Mouse (Mus musculus) forebrain, embryonic 12.5 days (tissue): ENCODE measurements around the gene Kdsr. TPM values are rescaled to one million over a fixed set of nuclear protein-coding genes. Genes with fewer than 3 reads are reported as not detected.

Experiments
- ATAC-seq: fragments of 200-750 bp; cut with Nextera tagmentation; 2 replicates; pipeline ENCODE4 v1.8.0; 2017; ENCODE audit warnings: moderate TSS enrichment; ENCODE audit not compliant: low FRiP score
- H3K27ac ChIP-seq: fragments of 300-500 bp; sonication (generic); 2 replicates; pipeline ENCODE4 v1.5.1; 2016; ENCODE audit warnings: mild to moderate bottlenecking
- H3K27me3 ChIP-seq: fragments of 300-500 bp; sonication (generic); 2 replicates; pipeline ENCODE4 v1.6.1; 2016; ENCODE audit warnings: mild to moderate bottlenecking
- H3K36me3 ChIP-seq: fragments of 300-500 bp; sonication (generic); replicated peaks from 2 replicates; pipeline ENCODE4 v1.6.1; 2016; ENCODE audit warnings: mild to moderate bottlenecking
- H3K4me1 ChIP-seq: fragments of 300-500 bp; sonication (generic); 2 replicates; pipeline ENCODE4 v1.6.1; 2016
- H3K4me2 ChIP-seq: fragments of 300-500 bp; sonication (generic); 2 replicates; pipeline ENCODE4 v1.6.1; 2016; ENCODE audit warnings: mild to moderate bottlenecking, moderate library complexity
- H3K4me3 ChIP-seq: fragments of 300-500 bp; sonication (generic); replicated peaks from 2 replicates; pipeline ENCODE4 v1.5.1; 2016; ENCODE audit warnings: mild to moderate bottlenecking
- H3K9ac ChIP-seq: fragments of 300-500 bp; sonication (generic); 2 replicates; pipeline ENCODE4 v1.6.1; 2016; ENCODE audit warnings: mild to moderate bottlenecking
- H3K9me3 ChIP-seq: fragments of 300-500 bp; sonication (generic); 2 replicates; pipeline ENCODE4 v1.6.1; 2016
- WGBS: fragments of 180-500 bp; shearing (Covaris S2); methylation state at CpG from one replicate; pipeline ENCODE4 v1.1.7; 2016; 5-methylcytosine and 5-hydroxymethylcytosine counted together
- polyA plus RNA-seq: library from polyadenylated mRNA; unstranded; fragments of >200 nt; fragmentation: Nextera tagmentation; extraction: Ambion mirVana; gene quantifications from 2 replicates; pipeline ENCODE4 v1.2.1, GENCODE M21; 2016

The Kdsr gene
- polyA plus RNA-seq, 1 experiment from 2014 or later: 9.0 TPM

DNA sequence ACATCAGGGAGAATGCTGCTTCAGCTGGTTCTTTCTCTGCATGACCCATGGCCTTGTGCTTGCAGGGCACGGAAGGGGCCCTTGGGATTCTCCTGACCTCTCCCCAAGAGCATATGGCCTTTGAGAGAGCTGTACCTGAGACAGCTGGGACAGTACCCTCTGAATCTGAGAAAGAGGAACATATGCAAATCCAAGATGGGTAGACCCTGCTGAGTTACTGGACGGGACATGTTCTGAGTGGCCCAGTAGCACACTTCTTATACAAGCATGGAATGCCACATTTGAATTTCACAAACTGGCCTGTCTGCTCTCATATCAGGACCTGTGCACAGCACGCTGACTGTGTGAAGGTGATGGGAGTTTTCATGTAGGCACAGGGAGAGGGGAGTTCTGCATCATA lies 76.7 kb downstream of the Kdsr start:
- H3K27me3 ChIP-seq: no peaks in the 10 kb centered on the region
- WGBS: 92% methylated on average over 3 of the region's 3 CpGs
- no peak for ATAC-seq
- H3K9me3 ChIP-seq: no peaks in the 10 kb centered on the region
- no peak overlapping the region for H3K4me2 ChIP-seq
- H3K27ac ChIP-seq: no peak overlapping the region
- no peak overlapping the region for H3K4me3 ChIP-seq
- H3K9ac ChIP-seq: no peak overlapping the region
- H3K4me1 ChIP-seq: no peaks in the 10 kb centered on the region
- H3K36me3 ChIP-seq: no peaks in the 10 kb centered on the region

- no peak overlapping the region for H3K27ac ChIP-seq
- no peaks in the 10 kb centered on the region for H3K27me3 ChIP-seq
- ATAC-seq: no peak
- no peak overlapping the region for H3K9ac ChIP-seq
- H3K4me2 ChIP-seq: no peak overlapping the region
- H3K9me3 ChIP-seq: no peaks in the 10 kb centered on the region
- WGBS: 90% methylated on average over 6 of the region's 6 CpGs
- H3K4me3 ChIP-seq: no peak overlapping the region
- no peaks in the 10 kb centered on the region for H3K4me1 ChIP-seq
- H3K36me3 ChIP-seq: no peaks in the 10 kb centered on the region
Observed at GRCm38 (mm10) chr1:106679800-106680515, 79.6 kb downstream of the Kdsr start.

DNA sequence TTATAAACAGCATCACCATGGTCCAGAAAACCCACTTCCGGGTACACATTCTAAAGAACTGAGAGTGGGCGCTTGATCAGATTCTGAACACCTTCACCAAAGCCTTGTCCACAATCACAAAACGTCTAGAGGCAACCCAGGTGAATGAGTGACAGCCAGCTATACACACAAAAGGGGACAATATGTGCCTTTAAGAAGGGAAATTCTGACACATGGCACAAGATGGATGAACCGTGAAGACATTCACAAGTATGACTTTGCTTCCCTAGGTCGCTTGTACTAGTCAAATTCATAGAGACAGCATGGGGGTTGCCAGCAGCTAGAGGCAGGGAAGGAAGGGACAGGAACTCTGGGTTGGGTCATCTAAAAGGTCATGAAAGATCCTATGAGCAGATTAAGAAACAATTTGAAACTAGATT lies 81.5 kb downstream of the Kdsr start:
- Histone ChIP-seq H3K27me3 (no peaks in the 10 kb centered on the region), H3K36me3 (no peaks in the 10 kb centered on the region), H3K4me2 (no peak overlapping the region), H3K9ac (no peak overlapping the region), H3K4me1 (no peaks in the 10 kb centered on the region), H3K9me3 (no peaks in the 10 kb centered on the region), H3K4me3 (no peak overlapping the region), H3K27ac (no peak overlapping the region)
- 82% methylated on average over 5 of the region's 5 CpGs for WGBS
- no peak for ATAC-seq

Other genes starting within 250 kb of the Kdsr start
- 9.7 and 11.0 TPM in 2 replicates for gene Bcl2, start 45.5 kb downstream of the Kdsr start, polyA plus RNA-seq
- gene Vps4b, start 37.0 kb upstream of the Kdsr start, polyA plus RNA-seq: 61.7 and 68.8 TPM in 2 replicates
- gene Serpinb5, start 101.4 kb upstream of the Kdsr start, polyA plus RNA-seq: 0.20 TPM in 1 of 2 replicates, not detected in the other
- not detected in 2 replicates for gene Serpinb12, start 174.7 kb upstream of the Kdsr start, polyA plus RNA-seq
- not detected in 2 replicates for gene Serpinb13, start 221.3 kb upstream of the Kdsr start, polyA plus RNA-seq